Mouse (Mus musculus) spleen, adult 2 months (tissue): Measurements from ENCODE around the gene Eif5a.
"Not testable (repeated sequence)": the region's sequence is repeated elsewhere in the genome, so short reads cannot be mapped to it uniquely, and the experiment has no call there.

Experiments
- CTCF ChIP-seq: fragments of 200-500 bp; IDR thresholded peaks from 2 replicates; pipeline ENCODE4 v1.5.1; 2011; ENCODE audit warnings: mild to moderate bottlenecking, inconsistent platforms; ENCODE audit not compliant: insufficient read depth, insufficient read length, insufficient replicate concordance; ENCODE audit errors: extremely low read depth
- POLR2A ChIP-seq: fragments of 200-500 bp; IDR thresholded peaks from 2 replicates; pipeline ENCODE4 v1.6.1; 2011; ENCODE audit warnings: low read depth, low read length, inconsistent platforms

DNA sequence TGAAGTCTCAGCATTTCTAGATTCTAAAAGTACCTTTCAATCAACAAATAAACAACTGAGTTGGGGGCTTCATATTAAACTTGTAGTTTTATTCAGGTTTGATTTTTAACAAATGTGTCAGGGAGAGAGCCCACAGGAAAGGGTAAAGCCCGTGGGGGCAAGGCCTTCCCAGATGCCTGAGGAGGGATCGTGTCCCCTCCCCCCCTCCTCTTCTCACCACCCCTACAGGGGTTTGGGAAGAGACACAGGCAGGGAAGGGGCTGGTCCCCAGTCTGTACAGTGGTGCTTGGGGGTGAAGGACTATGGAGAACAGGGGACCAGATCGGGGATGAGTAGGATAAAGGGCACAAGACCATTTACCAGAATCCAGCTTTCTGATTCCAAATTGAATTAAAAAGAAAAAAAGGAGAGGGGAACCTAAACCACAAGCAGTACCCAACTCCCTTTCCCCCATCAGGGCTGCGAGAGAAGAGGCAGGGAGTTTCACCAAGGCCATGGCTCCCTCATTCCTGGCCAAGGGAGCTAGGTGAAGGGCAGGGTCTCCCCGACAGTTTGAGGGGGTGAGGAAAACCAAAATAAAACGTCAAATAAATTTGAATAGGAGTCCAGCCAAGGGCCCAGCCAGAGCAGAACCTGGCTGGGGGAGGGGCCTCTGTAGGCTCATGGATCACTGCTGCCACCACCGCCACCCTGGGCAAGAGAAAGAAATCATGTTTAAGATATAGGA, 4.9 kb downstream of the Eif5a start:
- not testable (repeated sequence) for TF ChIP-seq POLR2A, CTCF
